Mouse (Mus musculus) E14TG2a.4 (cell line): Measurements from ENCODE around the gene Gm28051.

ENCODE experiments used
- H3K27me3 ChIP-seq: 2 replicates; pipeline ENCODE4 v1.6.1; 2014; ENCODE audit warnings: low read length, control low read depth; ENCODE audit not compliant: insufficient read depth
- H3K36me3 ChIP-seq: 2 replicates; pipeline ENCODE4 v1.6.1; 2014; ENCODE audit warnings: low read length, control low read depth; ENCODE audit not compliant: insufficient read depth
- H3K4me1 ChIP-seq: replicated peaks from 2 replicates; pipeline ENCODE4 v1.6.1; 2014; ENCODE audit warnings: low read depth, low read length, control low read depth
- H3K4me3 ChIP-seq: replicated peaks from 2 replicates; pipeline ENCODE4 v1.5.1; 2014; ENCODE audit warnings: mild to moderate bottlenecking, low read length
- H3K9me3 ChIP-seq: 2 replicates; pipeline ENCODE4 v1.6.1; 2014; ENCODE audit warnings: low read length, control low read depth
- CTCF ChIP-seq: conservative IDR thresholded peaks from 2 replicates; pipeline ENCODE4 v1.5.1; 2014; ENCODE audit warnings: low read length
- NANOG ChIP-seq: IDR thresholded peaks from 2 replicates; pipeline ENCODE4 v1.6.1; 2014; ENCODE audit warnings: borderline replicate concordance, low read length, mixed read lengths
- POU5F1 ChIP-seq: IDR thresholded peaks from 2 replicates; pipeline ENCODE4 v1.6.1; 2014; ENCODE audit warnings: low read length, borderline replicate concordance

Gene Gm28051

DNA sequence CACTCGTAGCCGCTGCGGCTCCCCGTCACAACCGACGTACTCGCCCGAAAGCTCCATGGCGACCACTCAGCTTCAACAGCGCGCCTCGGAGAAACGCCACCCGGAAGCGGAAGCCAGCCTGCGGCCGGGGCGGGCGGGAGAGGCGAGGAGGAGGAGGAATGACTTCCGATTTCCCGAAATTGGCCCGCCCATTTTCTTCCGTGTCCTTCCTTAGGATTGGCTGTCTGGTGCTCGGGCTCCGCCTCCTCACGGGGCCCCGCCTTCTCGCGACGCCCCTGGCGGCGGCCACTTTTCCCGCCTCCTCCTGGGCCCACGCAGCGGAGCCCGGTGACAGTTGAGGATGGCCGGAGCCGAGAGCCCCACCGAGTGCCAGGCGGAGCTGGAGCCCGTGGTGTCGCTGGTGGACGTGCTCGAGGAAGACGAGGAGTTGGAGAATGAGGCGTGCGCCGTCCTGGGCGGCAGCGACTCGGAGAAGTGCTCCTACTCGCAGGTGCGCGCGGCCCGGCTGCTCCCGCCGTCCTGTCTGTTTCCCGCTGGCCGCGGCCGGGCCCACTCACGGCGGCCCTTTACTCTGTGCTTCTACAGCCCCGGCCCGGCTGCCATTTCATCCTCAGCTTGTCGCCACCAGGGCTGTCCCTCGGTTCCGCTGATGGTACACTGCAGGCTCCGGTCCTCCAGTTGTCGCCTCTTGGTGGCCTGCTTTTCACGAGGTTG is at the start of gene Gm28051, which contains the start of the genes Gon7 and Ubr7:
Gene Gm28051, minus strand, starts transcription at position 77 of the 714 bp plus-strand sequence.
Gene Gon7, minus strand, starts transcription at position 115 of the 714 bp plus-strand sequence.
Gene Ubr7, plus strand, starts transcription at position 279 of the 714 bp plus-strand sequence.
- peaks cover 48% of the 10 kb centered on the region for H3K36me3 ChIP-seq
- TF ChIP-seq NANOG (no peak), CTCF (no peak), POU5F1 (no peak)

DNA sequence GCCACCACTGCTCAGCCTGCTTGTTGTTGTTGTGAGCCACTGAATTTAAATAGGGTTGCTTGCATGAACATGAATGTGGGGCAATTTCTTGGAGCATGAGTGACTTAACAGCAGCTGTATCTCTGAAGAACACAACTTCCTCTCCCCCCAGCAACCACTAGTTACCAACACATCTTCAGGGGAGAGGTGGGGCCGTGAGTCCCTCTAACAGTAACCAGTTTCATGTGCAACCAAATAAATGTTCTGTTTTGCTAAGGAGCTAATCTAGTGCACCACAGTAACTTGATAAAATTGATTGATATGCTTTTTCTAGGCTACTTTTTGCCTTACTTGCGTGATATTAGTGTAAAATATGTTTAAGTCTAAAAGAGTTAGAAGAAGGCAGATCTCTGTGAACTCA is 42.0 kb upstream of the Gm28051 start:
- Histone ChIP-seq H3K27me3 (no peaks in the 10 kb centered on the region), H3K4me1 (no peaks in the 10 kb centered on the region), H3K36me3 (peaks cover 16% of the 10 kb centered on the region), H3K4me3 (no peak overlapping the region), H3K9me3 (no peaks in the 10 kb centered on the region)
- TF ChIP-seq POU5F1 (no peak), CTCF (no peak), NANOG (no peak)

More for the DNA sequence above, at the start of gene Gm28051, which contains the start of the genes Gon7 and Ubr7:
- no peaks in the 10 kb centered on the region for H3K9me3 ChIP-seq
- H3K27me3 ChIP-seq, result no peaks in the 10 kb centered on the region
- peak within 1 kb of the TSS; percentile 98 for H3K4me3 ChIP-seq
- H3K4me1 ChIP-seq, result peaks cover 64% of the 10 kb centered on the region

GRCm38 (mm10) chr12:102787927-102788326 is 30.4 kb upstream of the Gm28051 start:
- Histone ChIP-seq H3K27me3 (no peaks in the 10 kb centered on the region), H3K36me3 (peaks cover 79% of the 10 kb centered on the region), H3K9me3 (no peaks in the 10 kb centered on the region), H3K4me3 (no peak overlapping the region), H3K4me1 (peaks cover 16% of the 10 kb centered on the region; the same call in 1 of the 2 replicates)
- TF ChIP-seq POU5F1, result no peak
- TF ChIP-seq NANOG, result no peak
- no peak for TF ChIP-seq CTCF

DNA sequence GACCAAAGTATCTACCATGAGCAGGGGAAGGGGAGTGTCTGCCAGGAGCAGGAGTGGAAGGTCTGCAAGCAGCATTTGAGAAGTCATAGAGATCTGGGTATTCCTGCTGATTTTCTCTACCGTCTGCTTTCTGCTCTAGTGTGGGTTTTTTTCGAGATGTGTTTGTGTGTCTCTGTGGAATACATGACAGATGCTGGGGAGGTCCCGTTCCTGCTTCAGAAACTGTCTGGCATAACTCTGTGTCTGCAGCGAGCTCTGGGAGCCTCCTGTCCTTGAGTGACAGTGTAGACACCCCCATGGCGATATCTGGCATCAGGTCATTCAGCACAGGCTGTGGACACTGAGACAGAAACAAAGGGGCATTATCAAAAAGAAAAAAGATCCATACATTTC is 28.0 kb upstream of the Gm28051 start:
- Histone ChIP-seq H3K36me3 (peaks cover 65% of the 10 kb centered on the region), H3K4me1 (peaks cover 18% of the 10 kb centered on the region; the same call in 1 of the 2 replicates), H3K27me3 (no peaks in the 10 kb centered on the region), H3K4me3 (no peak overlapping the region), H3K9me3 (no peaks in the 10 kb centered on the region)
- TF ChIP-seq POU5F1, result no peak
- no peak for TF ChIP-seq NANOG
- no peak for TF ChIP-seq CTCF

GRCm38 (mm10) chr12:102784899-102785592 is 27.5 kb upstream of the Gm28051 start:
- Histone ChIP-seq H3K27me3 (no peaks in the 10 kb centered on the region), H3K4me3 (no peak overlapping the region), H3K36me3 (peaks cover 65% of the 10 kb centered on the region), H3K9me3 (no peaks in the 10 kb centered on the region), H3K4me1 (peaks cover 20% of the 10 kb centered on the region)
- TF ChIP-seq CTCF, result no peak
- no peak for TF ChIP-seq POU5F1
- TF ChIP-seq NANOG, result no peak

- H3K27me3 ChIP-seq, result no peaks in the 10 kb centered on the region
- H3K36me3 ChIP-seq, result peaks cover 61% of the 10 kb centered on the region
- no peaks in the 10 kb centered on the region for H3K9me3 ChIP-seq
- TF ChIP-seq NANOG (no peak), POU5F1 (no peak), CTCF (no peak)
- H3K4me1 ChIP-seq, result peaks cover 36% of the 10 kb centered on the region
- H3K4me3 ChIP-seq, result no peak overlapping the region
Observed at GRCm38 (mm10) chr12:102782841-102783240, 25.3 kb upstream of the Gm28051 start.

DNA sequence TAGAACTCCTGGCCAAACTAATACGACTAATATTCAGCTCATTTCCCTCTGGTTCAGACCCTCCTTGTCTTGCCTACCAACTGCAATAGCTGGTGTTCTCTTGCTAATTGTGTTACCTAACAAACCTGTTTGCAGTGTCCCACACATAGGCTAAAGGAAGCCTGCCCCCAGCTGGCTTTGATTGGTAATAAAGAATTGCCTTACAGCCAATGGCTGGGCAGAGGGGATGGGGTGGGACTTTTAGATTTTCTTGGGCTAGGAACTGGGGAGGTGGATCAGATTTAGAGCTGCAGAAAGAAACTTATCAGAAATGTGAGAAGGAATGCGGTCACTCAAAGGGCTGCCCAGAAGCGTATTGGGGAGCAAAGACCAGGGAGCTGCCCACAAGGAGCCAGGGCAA is 21.9 kb upstream of the Gm28051 start:
- Histone ChIP-seq H3K4me1 (peaks cover 30% of the 10 kb centered on the region), H3K9me3 (no peaks in the 10 kb centered on the region), H3K36me3 (peaks cover 66% of the 10 kb centered on the region), H3K4me3 (no peak overlapping the region), H3K27me3 (no peaks in the 10 kb centered on the region)
- TF ChIP-seq CTCF, result peak; percentile 25
- TF ChIP-seq NANOG, result no peak

GRCm38 (mm10) chr12:102778151-102778550 is 20.6 kb upstream of the Gm28051 start:
- Histone ChIP-seq H3K4me1 (peaks cover 28% of the 10 kb centered on the region), H3K4me3 (no peak overlapping the region), H3K36me3 (peaks cover 68% of the 10 kb centered on the region), H3K27me3 (no peaks in the 10 kb centered on the region), H3K9me3 (no peaks in the 10 kb centered on the region)
- TF ChIP-seq CTCF, result no peak
- no peak for TF ChIP-seq NANOG
- no peak for TF ChIP-seq POU5F1
